In the genomic region with DNA sequence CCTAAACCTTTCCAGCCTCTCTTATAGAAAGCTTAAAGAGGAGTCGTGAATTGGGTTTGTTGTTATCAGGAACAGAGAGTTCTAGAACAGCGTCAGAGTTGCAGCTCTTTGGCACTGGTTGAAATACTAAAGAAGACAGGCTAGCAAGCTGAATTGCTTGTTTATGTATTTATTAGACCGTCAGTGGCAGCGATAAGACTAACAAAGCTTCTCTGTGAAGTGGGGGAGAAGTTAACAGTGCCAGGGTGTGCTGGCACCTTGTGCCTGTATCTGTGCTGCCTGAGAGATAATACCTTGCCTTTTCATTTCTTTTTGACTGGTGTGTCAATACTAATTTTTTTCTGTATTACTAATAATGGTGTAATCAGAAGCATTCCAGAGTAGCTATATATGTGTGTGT, we compare ENCODE assay signal across 15 mouse cellular contexts. TPM values are rescaled to one million over a fixed set of nuclear protein-coding genes. Genes with fewer than 3 reads are reported as not detected.
DNase-seq lines count a peak whose midpoint lies in the region; ATAC-seq and TF ChIP-seq lines count a peak whose summit lies in the region.
"Had no signal": no experiment of that assay in that cellular context is flagged by ENCODE, and none has a peak within 500 bp of the region (broad histone marks: within the 10 kb centered on the region; RNA-seq: fewer than 3 reads in every experiment).

No protein-coding gene starts in this region.

- H3K4me2 ChIP-seq in hindbrain, embryonic 13.5 days: peak overlapping the region; percentile 46
- H3K4me2 ChIP-seq in liver, embryonic 14.5 days (ENCODE audit: low read depth): 0 out of 2 replicates have a peak overlapping the region, but pooled peaks have one; percentile 3
- peak overlapping the region; percentile 34 for H3K4me2 ChIP-seq in midbrain, postnatal 0 days (ENCODE audit: low read depth, low read length, poor library complexity, severe bottlenecking)
- H3K4me2 ChIP-seq: embryonic facial prominence, embryonic 12.5 days; limb, embryonic 13.5 days had no signal

- 42% methylated on average over 4 of the region's 4 CpGs for WGBS in hindbrain, embryonic 13.5 days
- 42% methylated on average over 4 of the region's 4 CpGs for WGBS in liver, embryonic 14.5 days (ENCODE audit: insufficient replicate concordance)
- WGBS in midbrain, postnatal 0 days: 48% methylated on average over 4 of the region's 4 CpGs

- no peak for TF ChIP-seq CTCF in layer of hippocampus, adult 2 months (conservative IDR thresholded peaks at IDR 0.05)
- TF ChIP-seq CTCF in liver, embryonic 14.5 days (IDR thresholded peaks at IDR 0.05; ENCODE audit: low read depth): no peak
- no peak for TF ChIP-seq CTCF in midbrain, postnatal 0 days (IDR thresholded peaks at IDR 0.05)

- H3K9me3 ChIP-seq in hindbrain, embryonic 13.5 days: no peaks in the 10 kb centered on the region
- H3K9me3 ChIP-seq in liver, embryonic 14.5 days (ENCODE audit: control insufficient read depth, low read length): no peaks in the 10 kb centered on the region
- no peaks in the 10 kb centered on the region for H3K9me3 ChIP-seq in midbrain, postnatal 0 days (ENCODE audit: low read length)
- H3K9me3 ChIP-seq: embryonic facial prominence, embryonic 12.5 days; limb, embryonic 13.5 days had no signal

- H3K4me1 ChIP-seq in hindbrain, embryonic 13.5 days (replicated peaks): peaks cover 50% of the 10 kb centered on the region
- peaks cover 6 to 8% of the 10 kb centered on the region in 2 experiments for H3K4me1 ChIP-seq in liver, embryonic 14.5 days (replicated peaks; ENCODE audit: control insufficient read depth in 2 of 2, insufficient read depth in 2 of 2, low read length in 1 of 2)
- H3K4me1 ChIP-seq in midbrain, postnatal 0 days (ENCODE audit: insufficient read depth, low read length): peaks cover 12% of the 10 kb centered on the region; the same call in 1 of the 2 replicates

- DNase-seq in layer of hippocampus, adult 2 months (ENCODE audit: low spot score in 2 of 2): no peak
- DNase-seq in layer of hippocampus, postnatal 14 days (ENCODE audit: low spot score in 2 of 2): no peak
- DNase-seq in liver, embryonic 14.5 days (ENCODE audit: low read depth in 3 of 3, low spot score in 3 of 3): no peak
- no peak for DNase-seq in midbrain, postnatal 0 days (ENCODE audit: low spot score)
- DNase-seq in left cerebral cortex, postnatal 25 days (ENCODE audit: low spot score in 2 of 2): no peak
- no peak for DNase-seq in cerebellum, adult 9-10 months
- DNase-seq: adrenal gland, adult 2 months; cerebellum, postnatal 14 days; gastrocnemius, postnatal 36 days; kidney, postnatal 10 days; lung, postnatal 36 days had no signal

- no peak for TF ChIP-seq EP300 in liver, embryonic 14.5 days (IDR thresholded peaks at IDR 0.05; ENCODE audit: low read depth)

- no peak overlapping the region for H3K4me3 ChIP-seq in layer of hippocampus, adult 2 months
- H3K4me3 ChIP-seq in hindbrain, embryonic 13.5 days: peak overlapping the region; percentile 27; the same call in 1 of the 2 replicates
- H3K4me3 ChIP-seq in liver, embryonic 14.5 days (ENCODE audit: insufficient read depth in 1 of 2, low read depth in 2 of 2, low read length in 2 of 2): no peak overlapping the region
- H3K4me3 ChIP-seq in midbrain, postnatal 0 days (ENCODE audit: low read depth, low read length): no peak overlapping the region
- H3K4me3 ChIP-seq: embryonic facial prominence, embryonic 12.5 days; limb, embryonic 13.5 days; myocyte had no signal

- H3K9ac ChIP-seq in hindbrain, embryonic 13.5 days: peak overlapping the region; percentile 21; the same call in 1 of the 2 replicates
- no peak overlapping the region for H3K9ac ChIP-seq in liver, embryonic 14.5 days (replicated peaks)
- H3K9ac ChIP-seq in midbrain, postnatal 0 days (replicated peaks; ENCODE audit: low read length, poor library complexity, severe bottlenecking): no peak overlapping the region
- H3K9ac ChIP-seq: embryonic facial prominence, embryonic 12.5 days; limb, embryonic 13.5 days had no signal

- ATAC-seq in hindbrain, embryonic 13.5 days (ENCODE audit: low FRiP score): no peak
- ATAC-seq in liver, embryonic 14.5 days (ENCODE audit: insufficient read depth): no peak
- ATAC-seq in midbrain, postnatal 0 days (ENCODE audit: low FRiP score): no peak

- intact Hi-C loops in left cerebral cortex, postnatal 25 days (cut with DNase I): loop anchor here (5.0 to 10.0 kb wide), 3 partner anchors 139 to 237 kb away; no protein-coding TSS in a partner anchor

- H3K36me3 ChIP-seq in hindbrain, embryonic 13.5 days: no peaks in the 10 kb centered on the region
- H3K36me3 ChIP-seq in liver, embryonic 14.5 days (replicated peaks; ENCODE audit: control insufficient read depth, insufficient read depth, low read depth): no peaks in the 10 kb centered on the region
- no peaks in the 10 kb centered on the region for H3K36me3 ChIP-seq in midbrain, postnatal 0 days (ENCODE audit: insufficient read depth, low read length)
- H3K36me3 ChIP-seq: embryonic facial prominence, embryonic 12.5 days; limb, embryonic 13.5 days had no signal

- 0 out of 2 replicates have a peak overlapping the region, but pooled peaks have one; percentile 20 for H3K27ac ChIP-seq in layer of hippocampus, adult 2 months
- no peak overlapping the region for H3K27ac ChIP-seq in hindbrain, embryonic 13.5 days
- H3K27ac ChIP-seq in liver, embryonic 14.5 days: no peak overlapping the region
- no peak overlapping the region for H3K27ac ChIP-seq in midbrain, postnatal 0 days (ENCODE audit: low read depth, low read length)
- H3K27ac ChIP-seq: limb, embryonic 13.5 days had no signal

- no peaks in the 10 kb centered on the region for H3K27me3 ChIP-seq in hindbrain, embryonic 13.5 days
- H3K27me3 ChIP-seq in liver, embryonic 14.5 days (ENCODE audit: control insufficient read depth, insufficient read depth, low read length): no peaks in the 10 kb centered on the region
- no peaks in the 10 kb centered on the region for H3K27me3 ChIP-seq in midbrain, postnatal 0 days (ENCODE audit: insufficient read depth, low read length)
- H3K27me3 ChIP-seq: embryonic facial prominence, embryonic 12.5 days; limb, embryonic 13.5 days had no signal

RNA-seq across cellular contexts. Expression of a gene that starts 2.2 kb away (rescaled TPM):
- total RNA-seq in layer of hippocampus, adult 2 months (2021): 10 to 100 TPM; 12.8 to 13.6 TPM
- total RNA-seq in layer of hippocampus, postnatal 14 days (2021): 10 to 100 TPM; 14.7 to 16.6 TPM
- polyA plus RNA-seq in hindbrain, embryonic 13.5 days (2015; fragmentation: Nextera tagmentation; extraction: Ambion mirVana): 61.9 and 65.4 TPM in 2 replicates
- 2.7 and 2.8 TPM in 2 replicates for polyA plus RNA-seq in liver, embryonic 14.5 days (2012; rRNA removed)
- polyA plus RNA-seq in liver, embryonic 14.5 days (2014; fragmentation: Nextera tagmentation; extraction: Ambion mirVana): 5.7 and 6.3 TPM in 2 replicates
- total RNA-seq in midbrain, postnatal 0 days (2014; rRNA removed): 27.9 and 38.9 TPM in 2 replicates
- polyA plus RNA-seq in midbrain, postnatal 0 days (2015; fragmentation: Nextera tagmentation; extraction: Ambion mirVana): 27.9 and 33.5 TPM in 2 replicates
- total RNA-seq in left cerebral cortex, postnatal 25 days (2021): 10 to 100 TPM; 10.9 to 13.1 TPM

RNA-seq across cellular contexts. Expression of a gene that starts 46.9 kb away (rescaled TPM):
- total RNA-seq in layer of hippocampus, adult 2 months (2021): 10 to 100 TPM; 25.3 to 26.6 TPM
- 10 to 100 TPM; 30.4 to 31.7 TPM for total RNA-seq in layer of hippocampus, postnatal 14 days (2021)
- 41.4 and 46.8 TPM in 2 replicates for polyA plus RNA-seq in hindbrain, embryonic 13.5 days (2015; fragmentation: Nextera tagmentation; extraction: Ambion mirVana)
- 5.5 and 10.4 TPM in 2 replicates for polyA plus RNA-seq in liver, embryonic 14.5 days (2012; rRNA removed)
- polyA plus RNA-seq in liver, embryonic 14.5 days (2014; fragmentation: Nextera tagmentation; extraction: Ambion mirVana): 16.3 and 17.6 TPM in 2 replicates
- 27.7 and 29.7 TPM in 2 replicates for total RNA-seq in midbrain, postnatal 0 days (2014; rRNA removed)
- polyA plus RNA-seq in midbrain, postnatal 0 days (2015; fragmentation: Nextera tagmentation; extraction: Ambion mirVana): 33.0 and 39.4 TPM in 2 replicates
- 10 to 100 TPM; 24.9 to 25.8 TPM for total RNA-seq in left cerebral cortex, postnatal 25 days (2021)
